Mouse (Mus musculus) ES-E14 (cell line): ENCODE data around the gene Kat2a. TPM values are rescaled to one million over a fixed set of nuclear protein-coding genes. Genes with fewer than 3 reads are reported as not detected.

ENCODE experiments used
- DNase-seq: peaks from one replicate; pipeline ENCODE4 v3.0.0-alpha.2; 2013; ENCODE audit warnings: low read depth, low spot score
- H3K27ac ChIP-seq: 2 replicates; pipeline ENCODE4 v1.5.1; 2012; ENCODE audit warnings: low read depth, mild to moderate bottlenecking, low read length, moderate library complexity, mixed read lengths; ENCODE audit not compliant: poor library complexity, insufficient read depth, severe bottlenecking
- H3K36me3 ChIP-seq: 2 replicates; pipeline ENCODE4 v1.6.1; 2012; ENCODE audit warnings: mild to moderate bottlenecking, low read length, moderate library complexity, mixed read lengths; ENCODE audit not compliant: control insufficient read depth, poor library complexity, insufficient read depth, severe bottlenecking
- H3K4me1 ChIP-seq, 2 experiments: fragments of 150-350 bp in 1 of 2; sonication (generic) in 1 of 2; 2 replicates each; pipeline ENCODE4 v1.6.1; 2012; ENCODE audit warnings: low read length in 2 of 2, mild to moderate bottlenecking in 1 of 2, mixed read lengths in 1 of 2; ENCODE audit not compliant: control insufficient read depth in 2 of 2, insufficient read depth in 2 of 2, poor library complexity in 1 of 2
- H3K4me3 ChIP-seq, 2 experiments: fragments of 150-350 bp in 1 of 2; sonication (generic) in 1 of 2; 2 replicates each; pipeline ENCODE4 v1.5.1; 2012; ENCODE audit warnings: low read length in 2 of 2, low read depth in 1 of 2, mild to moderate bottlenecking in 1 of 2, mixed read lengths in 1 of 2; ENCODE audit not compliant: insufficient read depth in 1 of 2, poor library complexity in 1 of 2, severe bottlenecking in 1 of 2
- H3K9ac ChIP-seq: 2 replicates; pipeline ENCODE4 v1.6.1; 2012; ENCODE audit warnings: low read depth, mild to moderate bottlenecking, low read length, mixed read lengths; ENCODE audit not compliant: poor library complexity, insufficient read depth, severe bottlenecking
- H3K9me3 ChIP-seq: fragments of 150-350 bp; sonication (generic); 2 replicates; pipeline ENCODE4 v1.6.1; 2012; ENCODE audit warnings: low read depth, mild to moderate bottlenecking, low read length; ENCODE audit not compliant: control insufficient read depth, insufficient read depth
- CHD2 ChIP-seq: IDR thresholded peaks from 2 replicates; pipeline ENCODE4 v1.6.1; 2014; ENCODE audit warnings: mild to moderate bottlenecking, low read depth, low read length, inconsistent platforms
- HCFC1 ChIP-seq: IDR thresholded peaks from 2 replicates; pipeline ENCODE4 v1.6.1; 2012; ENCODE audit warnings: low read length, inconsistent platforms, borderline replicate concordance; ENCODE audit not compliant: insufficient read depth
- MAFK ChIP-seq: IDR thresholded peaks from 2 replicates; pipeline ENCODE4 v1.6.1; 2014; ENCODE audit warnings: mild to moderate bottlenecking, low read depth, low read length, inconsistent platforms; ENCODE audit not compliant: insufficient read depth
- ZC3H11A ChIP-seq: IDR thresholded peaks from 2 replicates; pipeline ENCODE4 v1.6.1; 2012; ENCODE audit warnings: low read depth, mild to moderate bottlenecking, inconsistent platforms, low read length, borderline replicate concordance
- ZNF384 ChIP-seq: IDR thresholded peaks from 2 replicates; pipeline ENCODE4 v1.6.1; 2012; ENCODE audit warnings: low read depth, low read length, inconsistent platforms
- in situ Hi-C, 2 experiments: fragments of 600-800 bp; cut with MboI; formaldehyde crosslinking; loops; one replicate each; pipeline ENCODE4 v1.15.1; 2025; ENCODE audit warnings: low sequenced_read_pairs in 2 of 2, inconsistent platforms in 1 of 2; ENCODE audit not compliant: unreplicated experiment in 2 of 2
- total RNA-seq: library from RNA; depleted of rRNA; stranded (reverse); fragments of 300-350 nt; gene quantifications from 2 replicates; pipeline ENCODE4 v1.2.3, GENCODE M21; 2012

Kat2a gene
- total RNA-seq, 1 experiment, result 44.4 TPM

DNA sequence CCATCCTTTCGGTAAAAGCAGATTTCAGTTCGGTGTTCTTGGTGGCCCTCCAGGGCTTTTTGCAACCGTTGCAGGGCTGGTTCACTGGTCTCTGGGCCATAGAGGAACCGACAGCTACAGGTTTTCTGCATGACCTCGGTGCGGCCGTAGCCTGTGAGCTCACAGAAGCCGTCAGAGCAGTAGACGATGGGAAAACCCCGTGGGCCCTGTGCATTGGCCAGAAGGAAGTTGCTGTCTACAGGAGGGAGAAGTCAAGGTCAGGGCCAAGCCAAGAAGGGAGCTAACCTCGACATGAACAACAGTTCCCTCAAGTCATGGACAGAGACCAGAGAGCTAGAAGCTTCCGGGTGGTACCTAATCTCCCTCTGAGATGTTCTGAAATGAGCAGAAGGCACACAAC, 45.3 kb upstream of the Kat2a start:
- in situ Hi-C loops, result no loop called here
- TF ChIP-seq CHD2, result no peak
- no peak for TF ChIP-seq ZC3H11A
- TF ChIP-seq HCFC1, result no peak
- no peak for TF ChIP-seq MAFK
- no peak for TF ChIP-seq ZNF384
- Histone ChIP-seq H3K4me1 (peaks cover 0 to 3% of the 10 kb centered on the region in 2 experiments; a peak in 2 of 4 replicates), H3K36me3 (no peaks in the 10 kb centered on the region), H3K9me3 (no peaks in the 10 kb centered on the region), H3K4me3 (no peak overlapping the region), H3K27ac (no peak overlapping the region), H3K9ac (no peak overlapping the region)
- no peak for DNase-seq

DNA sequence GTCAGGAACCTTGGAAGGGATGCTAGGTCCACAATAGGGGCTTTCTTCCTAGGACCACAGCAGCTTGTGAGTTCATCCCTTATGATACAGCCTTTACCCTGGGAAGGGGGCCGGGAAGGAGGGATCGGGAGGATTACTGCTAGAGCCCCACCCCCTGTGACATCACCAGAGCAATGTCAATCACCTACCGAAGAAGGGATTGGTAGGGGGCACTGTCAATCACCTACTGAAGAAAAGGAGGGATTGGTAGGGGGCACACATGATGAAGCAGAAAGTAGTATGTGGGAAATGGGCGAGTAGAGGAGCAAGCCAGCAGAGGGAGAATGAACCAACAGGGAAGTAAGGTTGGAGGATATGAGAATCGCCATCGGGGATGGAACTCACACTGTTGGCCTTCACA, 44.2 kb upstream of the Kat2a start:
- no peaks in the 10 kb centered on the region for H3K36me3 ChIP-seq
- in situ Hi-C loops, result no loop called here
- DNase-seq, result no peak
- no peak overlapping the region for H3K27ac ChIP-seq
- H3K9ac ChIP-seq, result no peak overlapping the region
- H3K4me1 ChIP-seq, result peaks cover 0 to 3% of the 10 kb centered on the region in 2 experiments; a peak in 2 of 4 replicates
- H3K4me3 ChIP-seq, result no peak overlapping the region
- H3K9me3 ChIP-seq, result no peaks in the 10 kb centered on the region
- TF ChIP-seq ZNF384 (no peak), HCFC1 (no peak), CHD2 (no peak), MAFK (no peak), ZC3H11A (no peak)

DNA sequence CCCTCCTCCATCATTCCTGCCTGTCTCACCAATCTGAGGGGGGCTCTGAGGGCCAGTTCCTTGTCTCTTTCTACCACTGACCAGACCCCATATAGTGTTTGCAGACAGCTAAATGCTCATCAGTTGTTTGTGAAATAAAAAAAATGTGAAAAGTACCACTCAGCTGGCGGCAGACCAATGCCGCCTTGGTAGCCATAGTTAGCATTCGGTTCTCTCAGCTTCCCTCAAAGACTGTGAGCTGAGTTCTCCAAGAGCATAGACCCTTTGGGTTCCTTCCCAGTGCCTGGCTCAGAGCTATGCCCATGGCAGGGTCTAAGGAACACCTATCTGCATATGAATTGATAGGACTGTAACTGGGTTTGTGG, 42.4 kb upstream of the Kat2a start:
- no peak overlapping the region for H3K9ac ChIP-seq
- H3K4me3 ChIP-seq, result no peak overlapping the region
- in situ Hi-C loops, result no loop called here
- no peaks in the 10 kb centered on the region for H3K36me3 ChIP-seq
- no peaks in the 10 kb centered on the region for H3K9me3 ChIP-seq
- TF ChIP-seq ZC3H11A (no peak), MAFK (no peak), CHD2 (no peak), ZNF384 (no peak), HCFC1 (no peak)
- H3K27ac ChIP-seq, result no peak overlapping the region
- peaks cover 0 to 3% of the 10 kb centered on the region in 2 experiments; a peak in 2 of 4 replicates for H3K4me1 ChIP-seq
- DNase-seq, result no peak

DNA sequence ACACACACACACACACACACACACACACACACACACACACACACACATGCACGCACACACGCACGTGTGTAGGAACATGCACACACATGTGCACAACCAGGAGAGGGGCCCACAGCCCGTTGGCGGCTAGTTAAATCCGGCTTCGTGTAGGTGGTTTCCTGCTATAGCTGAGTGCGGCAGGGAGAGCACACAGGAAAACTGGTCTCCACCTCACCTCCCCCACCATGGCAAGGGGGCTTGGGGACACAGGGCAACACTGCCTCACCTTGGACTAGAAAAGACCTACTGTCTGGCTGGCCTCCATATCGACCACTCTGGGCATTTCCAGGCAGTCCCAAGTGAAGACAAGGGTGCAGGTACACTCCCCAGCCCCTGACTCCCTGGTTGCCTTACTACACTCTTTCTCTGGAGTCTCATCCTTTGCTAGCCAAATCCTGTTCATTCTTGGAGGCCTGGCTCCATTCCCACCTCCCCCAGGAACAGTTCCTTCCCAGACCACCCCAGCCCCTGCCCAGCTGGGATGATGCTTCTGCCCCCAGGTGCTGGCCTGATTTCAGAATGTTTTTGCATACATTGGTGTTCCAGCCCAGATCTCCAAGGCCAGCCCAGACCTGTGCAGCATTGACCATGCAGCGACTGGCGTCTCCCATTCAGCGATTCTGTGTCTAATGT, 41.9 kb upstream of the Kat2a start:
- Histone ChIP-seq H3K9ac (no peak overlapping the region), H3K4me3 (no peak overlapping the region), H3K4me1 (peaks cover 0 to 3% of the 10 kb centered on the region in 2 experiments; a peak in 2 of 4 replicates), H3K36me3 (no peaks in the 10 kb centered on the region), H3K9me3 (no peaks in the 10 kb centered on the region), H3K27ac (no peak overlapping the region)
- TF ChIP-seq ZC3H11A (no peak), ZNF384 (no peak), MAFK (no peak), HCFC1 (no peak), CHD2 (no peak)
- in situ Hi-C loops, result no loop called here
- DNase-seq, result no peak

DNA sequence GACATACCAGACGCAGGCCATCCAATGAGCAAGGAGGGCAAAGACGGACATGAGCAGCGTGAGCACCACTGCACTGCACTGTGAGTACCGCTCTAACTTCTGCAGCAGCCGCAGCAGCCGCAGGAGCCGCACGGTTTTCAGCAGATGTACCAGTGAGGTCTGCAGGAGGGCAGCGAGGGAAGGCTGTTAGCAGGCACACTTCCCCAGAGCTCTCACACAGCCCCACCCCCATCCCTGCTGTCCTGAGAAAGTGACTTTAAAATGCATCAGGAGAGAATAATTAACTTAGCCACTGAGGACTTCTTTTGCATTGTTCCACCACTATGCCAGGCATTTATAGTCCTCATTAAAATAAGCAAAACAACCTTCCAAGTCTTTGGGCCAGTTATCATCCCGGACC, 40.0 kb upstream of the Kat2a start:
- no peaks in the 10 kb centered on the region for H3K4me1 ChIP-seq
- no peak for TF ChIP-seq HCFC1
- no peak for TF ChIP-seq MAFK
- no peak for TF ChIP-seq CHD2
- no peaks in the 10 kb centered on the region for H3K9me3 ChIP-seq
- no peaks in the 10 kb centered on the region for H3K36me3 ChIP-seq
- H3K4me3 ChIP-seq, result peak overlapping the region in 1 of 2 experiments; percentile 8; a peak in 1 of 4 replicates
- no peak overlapping the region for H3K27ac ChIP-seq
- H3K9ac ChIP-seq, result no peak overlapping the region
- DNase-seq, result no peak
- in situ Hi-C loops, result no loop called here
